Mouse (Mus musculus) stomach, embryonic 15.5 days (tissue): ENCODE measurements around the gene Cdc42ep1. TPM values are rescaled to one million over a fixed set of nuclear protein-coding genes. Genes with fewer than 3 reads are reported as not detected.

ENCODE experiments used
- ATAC-seq: fragments of 200-750 bp; cut with Nextera tagmentation; 2 replicates; pipeline ENCODE4 v1.8.0; 2017; ENCODE audit warnings: low read depth, moderate number of reproducible peaks, moderate TSS enrichment; ENCODE audit not compliant: insufficient read depth, low FRiP score
- H3K27ac ChIP-seq: fragments of 300-500 bp; sonication (generic); 2 replicates; pipeline ENCODE4 v1.5.1; 2015; ENCODE audit warnings: mild to moderate bottlenecking, inconsistent platforms
- H3K27me3 ChIP-seq: fragments of 300-500 bp; sonication (generic); replicated peaks from 2 replicates; pipeline ENCODE4 v1.6.1; 2015; ENCODE audit warnings: inconsistent platforms
- H3K36me3 ChIP-seq: fragments of 300-500 bp; sonication (generic); 2 replicates; pipeline ENCODE4 v1.6.1; 2015; ENCODE audit warnings: inconsistent platforms
- H3K4me1 ChIP-seq: fragments of 300-500 bp; sonication (generic); 2 replicates; pipeline ENCODE4 v1.6.1; 2015; ENCODE audit warnings: inconsistent platforms
- H3K4me2 ChIP-seq: fragments of 300-500 bp; sonication (generic); 2 replicates; pipeline ENCODE4 v1.6.1; 2015; ENCODE audit warnings: mild to moderate bottlenecking, inconsistent platforms
- H3K4me3 ChIP-seq: fragments of 300-500 bp; sonication (generic); replicated peaks from 2 replicates; pipeline ENCODE4 v1.5.1; 2015; ENCODE audit warnings: inconsistent platforms
- H3K9ac ChIP-seq: fragments of 300-500 bp; sonication (generic); 2 replicates; pipeline ENCODE4 v1.6.1; 2015; ENCODE audit warnings: inconsistent platforms
- H3K9me3 ChIP-seq: fragments of 300-500 bp; sonication (generic); 2 replicates; pipeline ENCODE4 v1.6.1; 2016; ENCODE audit warnings: inconsistent platforms
- WGBS: fragments of 180-500 bp; shearing (Covaris S2); methylation state at CpG from one replicate; pipeline ENCODE4 v1.1.7; 2015; 5-methylcytosine and 5-hydroxymethylcytosine counted together
- polyA plus RNA-seq: library from polyadenylated mRNA; unstranded; fragments of >200 nt; fragmentation: Nextera tagmentation; extraction: Ambion mirVana; gene quantifications from 2 replicates; pipeline ENCODE4 v1.2.1, GENCODE M21; 2015

Cdc42ep1 gene
- polyA plus RNA-seq, 1 experiment from 2014 or later: 54.1 TPM

DNA sequence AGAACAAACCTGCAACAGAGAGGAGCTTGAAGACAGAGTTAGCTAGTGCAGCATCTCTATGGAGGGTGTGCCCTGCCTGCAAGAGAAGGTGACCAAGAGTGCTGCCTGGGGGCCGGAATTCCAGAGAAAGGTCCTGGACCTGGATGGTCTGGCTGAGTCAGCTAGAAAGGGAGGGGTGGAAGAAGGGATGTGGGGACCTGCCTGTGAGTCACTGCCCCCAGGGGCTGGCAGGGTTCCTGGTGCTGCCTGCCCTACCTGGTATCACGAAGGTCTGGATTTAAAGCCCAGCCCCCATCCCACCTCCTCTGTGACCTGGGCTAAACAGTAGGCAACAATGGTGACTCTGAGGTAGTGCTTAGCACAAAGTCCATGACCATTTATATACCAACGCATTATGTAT is 35.3 kb upstream of the Cdc42ep1 start:
- no peak overlapping the region for H3K4me2 ChIP-seq
- peaks cover 36% of the 10 kb centered on the region for H3K4me1 ChIP-seq
- no peak for ATAC-seq
- H3K4me3 ChIP-seq: no peak overlapping the region
- no peaks in the 10 kb centered on the region for H3K27me3 ChIP-seq
- H3K9me3 ChIP-seq: no peaks in the 10 kb centered on the region
- H3K9ac ChIP-seq: no peak overlapping the region
- WGBS: 61% methylated on average over 3 of the region's 3 CpGs
- 0 out of 2 replicates have a peak overlapping the region, but pooled peaks have one; percentile 16 for H3K27ac ChIP-seq
- no peaks in the 10 kb centered on the region for H3K36me3 ChIP-seq

DNA sequence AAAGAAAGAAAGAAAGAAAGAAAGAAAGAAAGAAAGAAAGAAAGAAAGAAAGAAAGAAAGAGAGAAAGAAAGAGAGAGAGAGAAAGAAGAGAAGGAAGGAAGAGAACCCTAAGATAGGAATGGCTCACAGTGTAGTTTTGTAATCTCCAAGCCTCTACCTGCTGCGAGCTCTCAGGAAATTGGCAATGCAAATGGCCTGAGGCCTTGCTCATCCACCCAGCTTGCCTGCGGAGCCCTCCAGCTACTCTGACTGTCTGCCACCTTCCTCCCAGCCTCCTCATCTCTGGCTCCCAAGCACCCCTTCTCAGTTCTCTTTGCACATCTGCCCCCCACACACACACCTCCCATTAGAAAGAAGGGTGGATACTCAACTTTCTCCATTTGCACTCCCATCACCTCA is 33.4 kb upstream of the Cdc42ep1 start:
- Histone ChIP-seq H3K4me1 (peaks cover 18% of the 10 kb centered on the region), H3K9me3 (no peaks in the 10 kb centered on the region), H3K36me3 (no peaks in the 10 kb centered on the region), H3K4me3 (no peak overlapping the region), H3K4me2 (no peak overlapping the region), H3K9ac (no peak overlapping the region), H3K27ac (no peak overlapping the region), H3K27me3 (no peaks in the 10 kb centered on the region)
- no peak for ATAC-seq
- WGBS: 86% methylated on average over 2 of the region's 2 CpGs

DNA sequence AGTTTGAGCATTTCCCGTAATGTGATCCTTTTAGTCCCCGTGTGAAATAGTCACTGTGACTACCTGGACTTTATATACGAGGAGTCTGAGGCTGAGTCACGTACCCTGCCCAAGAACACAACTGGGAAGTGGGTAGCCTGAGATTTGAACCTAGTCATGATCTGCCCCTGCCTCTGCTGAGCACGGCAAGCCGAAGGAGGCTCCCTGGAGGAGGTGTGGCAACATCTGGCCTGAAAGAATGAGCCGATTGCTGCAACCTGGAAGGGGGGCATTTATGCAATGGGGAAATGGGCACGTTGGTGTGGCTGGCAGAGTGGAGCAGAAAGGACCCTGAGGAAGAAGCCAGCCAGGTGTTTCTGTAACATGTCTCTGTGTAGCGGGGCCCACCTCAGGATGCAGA is 32.7 kb upstream of the Cdc42ep1 start:
- no peak overlapping the region for H3K9ac ChIP-seq
- no peaks in the 10 kb centered on the region for H3K9me3 ChIP-seq
- no peak overlapping the region for H3K4me3 ChIP-seq
- H3K27me3 ChIP-seq: no peaks in the 10 kb centered on the region
- WGBS: 56% methylated on average over 9 of the region's 9 CpGs
- no peak overlapping the region for H3K4me2 ChIP-seq
- H3K36me3 ChIP-seq: no peaks in the 10 kb centered on the region
- no peak for ATAC-seq
- H3K4me1 ChIP-seq: peaks cover 14% of the 10 kb centered on the region
- H3K27ac ChIP-seq: no peak overlapping the region

GRCm38 (mm10) chr15:78810146-78810545 is 32.3 kb upstream of the Cdc42ep1 start:
- no peak overlapping the region for H3K4me2 ChIP-seq
- ATAC-seq: no peak
- no peaks in the 10 kb centered on the region for H3K27me3 ChIP-seq
- H3K27ac ChIP-seq: no peak overlapping the region
- 51% methylated on average over 9 of the region's 9 CpGs for WGBS
- H3K4me3 ChIP-seq: no peak overlapping the region
- H3K4me1 ChIP-seq: peaks cover 11% of the 10 kb centered on the region; the same call in 1 of the 2 replicates
- no peaks in the 10 kb centered on the region for H3K36me3 ChIP-seq
- no peaks in the 10 kb centered on the region for H3K9me3 ChIP-seq
- H3K9ac ChIP-seq: no peak overlapping the region

DNA sequence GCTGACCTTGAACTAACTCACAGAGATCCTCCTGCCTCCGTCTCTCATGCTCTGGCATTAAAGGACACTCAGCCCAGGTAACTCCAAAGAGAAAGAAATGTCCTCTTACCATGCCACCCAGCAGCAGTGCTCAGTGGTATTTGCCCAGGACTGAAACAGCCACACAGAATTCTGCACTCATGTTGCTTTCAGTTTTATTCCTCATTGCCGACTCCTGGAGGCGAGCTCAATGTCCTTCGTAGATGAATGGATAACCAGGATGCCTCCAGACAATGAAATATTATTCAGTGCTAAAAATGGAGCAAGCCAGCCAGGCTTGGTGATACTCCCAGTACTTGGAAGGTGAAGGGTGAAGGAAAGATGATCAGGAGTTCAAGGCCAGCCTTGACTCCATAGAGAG is 28.8 kb upstream of the Cdc42ep1 start:
- no peak overlapping the region for H3K4me2 ChIP-seq
- no peak for ATAC-seq
- no peak overlapping the region for H3K9ac ChIP-seq
- H3K9me3 ChIP-seq: no peaks in the 10 kb centered on the region
- no peak overlapping the region for H3K27ac ChIP-seq
- H3K4me3 ChIP-seq: no peak overlapping the region
- 79% methylated on average over 4 of the region's 4 CpGs for WGBS
- H3K36me3 ChIP-seq: no peaks in the 10 kb centered on the region
- H3K4me1 ChIP-seq: peaks cover 8% of the 10 kb centered on the region; the same call in 1 of the 2 replicates
- H3K27me3 ChIP-seq: no peaks in the 10 kb centered on the region

DNA sequence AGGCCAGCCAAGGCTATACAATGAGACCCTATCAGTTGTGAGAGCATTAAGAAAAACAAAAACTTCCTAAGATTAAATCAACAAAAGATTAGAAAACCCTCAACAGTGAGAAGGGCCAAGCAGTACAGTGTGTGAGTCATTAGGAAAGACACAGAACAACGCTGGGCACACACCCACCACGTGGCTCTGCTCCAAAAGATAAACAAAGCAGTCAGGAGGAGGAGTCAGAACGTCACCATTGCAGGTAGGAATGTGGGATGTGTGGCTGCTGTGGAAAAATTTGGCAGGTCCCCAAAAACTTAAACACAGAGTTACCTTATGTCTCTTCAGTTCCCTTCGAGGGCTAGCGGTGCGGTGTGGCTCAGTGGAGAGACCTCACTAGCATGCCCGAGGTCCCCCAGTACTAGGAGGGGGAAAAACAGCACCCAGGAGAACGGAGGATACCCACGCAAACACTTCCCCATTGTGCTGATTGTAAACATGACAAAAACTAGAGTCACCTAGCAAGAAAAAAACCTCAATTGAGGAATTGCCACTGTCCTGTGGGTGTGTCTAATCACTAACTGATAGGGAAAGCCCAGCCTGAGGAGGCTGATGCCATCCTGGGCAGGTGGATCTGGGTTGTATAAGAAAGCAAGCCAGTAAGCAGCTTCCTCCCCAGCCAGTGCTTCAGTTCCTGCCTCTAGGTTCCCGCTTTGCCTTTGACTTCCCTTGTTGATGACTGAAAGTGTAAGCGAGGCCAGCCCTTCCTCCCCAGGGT is 26.9 kb upstream of the Cdc42ep1 start:
- Histone ChIP-seq H3K4me3 (no peak overlapping the region), H3K9me3 (no peaks in the 10 kb centered on the region), H3K36me3 (no peaks in the 10 kb centered on the region), H3K4me2 (peak overlapping the region; percentile 1; the same call in 1 of the 2 replicates), H3K27ac (peak overlapping the region; percentile 61), H3K4me1 (peaks cover 8% of the 10 kb centered on the region; the same call in 1 of the 2 replicates), H3K27me3 (no peaks in the 10 kb centered on the region; the same call in 1 of the 2 replicates), H3K9ac (no peak overlapping the region)
- WGBS: 34% methylated on average over 11 of the region's 11 CpGs
- peak; percentile 78; the same call in 1 of the 2 replicates for ATAC-seq

- peaks cover 8% of the 10 kb centered on the region; the same call in 1 of the 2 replicates for H3K4me1 ChIP-seq
- H3K36me3 ChIP-seq: no peaks in the 10 kb centered on the region
- WGBS: 61% methylated on average over 6 of the region's 6 CpGs
- no peaks in the 10 kb centered on the region for H3K9me3 ChIP-seq
- peak overlapping the region; percentile 61 for H3K27ac ChIP-seq
- H3K27me3 ChIP-seq: no peaks in the 10 kb centered on the region; the same call in 1 of the 2 replicates
- no peak overlapping the region for H3K4me3 ChIP-seq
- no peak overlapping the region for H3K4me2 ChIP-seq
- ATAC-seq: 0 out of 2 replicates have a peak, but pooled peaks have one; percentile 4
- no peak overlapping the region for H3K9ac ChIP-seq
Observed at GRCm38 (mm10) chr15:78816074-78816391, 26.4 kb upstream of the Cdc42ep1 start.

DNA sequence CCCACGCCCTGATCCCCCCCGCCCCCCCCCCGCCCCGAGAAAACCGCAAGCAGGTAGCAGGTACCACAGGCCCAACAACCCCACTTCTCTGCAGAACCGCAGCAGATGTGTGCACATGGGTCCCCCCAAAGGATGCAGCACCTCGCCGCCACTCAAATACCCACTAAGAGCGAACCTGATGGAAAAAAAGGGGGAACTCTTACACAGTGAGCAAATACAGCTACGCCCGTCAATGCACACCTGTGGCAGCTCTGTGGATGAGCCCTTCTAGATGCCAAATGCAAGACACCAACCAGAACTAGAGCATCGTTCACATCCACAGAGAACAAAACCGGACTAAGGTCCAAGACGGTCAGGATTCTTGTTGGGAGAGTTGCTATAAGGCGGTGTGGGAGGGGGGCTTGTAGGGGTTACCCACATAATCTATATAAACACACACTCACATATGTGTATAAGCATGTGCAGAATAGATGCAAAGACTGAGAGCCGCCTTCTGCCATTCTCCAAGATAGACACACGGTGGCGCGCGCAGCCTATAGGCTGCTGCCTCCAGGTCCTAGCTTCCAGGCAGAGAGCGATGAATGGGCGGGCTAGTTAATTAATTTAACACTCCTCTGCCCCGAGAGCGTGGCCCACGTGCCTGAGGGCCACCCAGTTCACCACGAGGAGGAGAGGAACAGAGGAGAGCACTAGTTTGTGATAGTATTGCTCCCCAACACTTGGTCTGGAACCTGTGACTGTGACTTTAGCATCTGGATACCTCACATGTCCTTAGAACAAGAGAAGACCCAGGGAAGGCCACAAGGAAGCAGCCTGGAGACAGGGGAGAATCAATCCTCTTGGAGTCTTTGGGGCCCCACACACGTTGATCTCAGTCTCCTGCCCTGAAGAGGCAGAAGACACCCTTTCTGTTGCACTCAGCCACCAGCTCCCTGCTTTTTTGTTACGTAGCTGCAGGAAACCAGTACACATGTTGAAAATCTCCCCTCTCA is 15.9 kb upstream of the Cdc42ep1 start:
- Histone ChIP-seq H3K27me3 (no peaks in the 10 kb centered on the region), H3K4me2 (no peak overlapping the region), H3K9me3 (no peaks in the 10 kb centered on the region), H3K9ac (no peak overlapping the region), H3K4me3 (no peak overlapping the region), H3K4me1 (peaks cover 25% of the 10 kb centered on the region), H3K36me3 (no peaks in the 10 kb centered on the region), H3K27ac (no peak overlapping the region)
- peak; percentile 76 for ATAC-seq
- WGBS: 21% methylated on average over 28 of the region's 28 CpGs

DNA sequence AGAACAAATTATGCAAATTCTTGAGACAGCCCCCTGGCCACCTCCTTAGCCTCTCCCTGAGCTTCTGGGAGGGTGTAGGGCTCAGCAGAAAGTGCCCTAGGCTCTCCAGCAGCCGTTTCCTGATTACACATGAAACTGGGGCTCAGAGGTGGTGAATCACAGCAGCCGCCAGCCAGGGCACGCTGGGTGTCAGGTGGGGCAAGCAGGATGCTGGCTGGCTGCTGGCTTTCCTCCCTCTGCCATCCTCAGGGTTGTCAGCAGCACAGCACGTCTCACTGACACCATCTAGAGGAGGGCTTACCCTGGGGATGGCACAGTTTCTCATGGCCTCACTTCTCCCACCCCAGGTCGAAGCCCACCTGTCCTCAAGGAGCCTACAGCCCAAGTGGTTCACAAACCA is 14.1 kb upstream of the Cdc42ep1 start:
- Histone ChIP-seq H3K27me3 (no peaks in the 10 kb centered on the region), H3K4me3 (no peak overlapping the region), H3K36me3 (no peaks in the 10 kb centered on the region), H3K9ac (no peak overlapping the region), H3K27ac (0 out of 2 replicates have a peak overlapping the region, but pooled peaks have one; percentile 11), H3K4me1 (peaks cover 40% of the 10 kb centered on the region), H3K4me2 (no peak overlapping the region), H3K9me3 (no peaks in the 10 kb centered on the region)
- 27% methylated on average over 5 of the region's 5 CpGs for WGBS
- no peak for ATAC-seq

DNA sequence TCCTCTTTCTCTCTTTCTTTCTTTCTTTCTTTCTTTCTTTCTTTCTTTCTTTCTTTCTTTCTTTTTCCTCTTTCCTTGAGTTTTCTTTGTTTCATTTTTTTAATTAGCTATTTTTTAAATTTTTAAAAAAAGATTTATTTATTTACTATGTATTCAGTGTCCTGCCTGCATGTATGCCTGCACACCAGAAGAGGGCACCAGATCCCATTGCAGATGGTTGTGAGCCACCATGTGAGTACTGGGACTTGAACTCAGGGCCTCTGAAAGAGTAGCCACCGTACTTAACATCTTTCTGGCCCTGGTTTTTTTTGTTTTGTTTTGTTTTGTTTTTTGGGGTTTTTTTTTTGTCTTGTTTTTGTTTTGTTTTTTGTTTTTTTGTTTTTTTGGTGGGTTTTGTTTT is 12.8 kb upstream of the Cdc42ep1 start:
- no peak for ATAC-seq
- Histone ChIP-seq H3K27me3 (no peaks in the 10 kb centered on the region), H3K9ac (no peak overlapping the region), H3K4me2 (no peak overlapping the region), H3K27ac (no peak overlapping the region), H3K36me3 (no peaks in the 10 kb centered on the region), H3K4me3 (no peak overlapping the region), H3K4me1 (peaks cover 50% of the 10 kb centered on the region), H3K9me3 (no peaks in the 10 kb centered on the region)
- WGBS: 91% methylated on average over 1 of the region's 1 CpGs

DNA sequence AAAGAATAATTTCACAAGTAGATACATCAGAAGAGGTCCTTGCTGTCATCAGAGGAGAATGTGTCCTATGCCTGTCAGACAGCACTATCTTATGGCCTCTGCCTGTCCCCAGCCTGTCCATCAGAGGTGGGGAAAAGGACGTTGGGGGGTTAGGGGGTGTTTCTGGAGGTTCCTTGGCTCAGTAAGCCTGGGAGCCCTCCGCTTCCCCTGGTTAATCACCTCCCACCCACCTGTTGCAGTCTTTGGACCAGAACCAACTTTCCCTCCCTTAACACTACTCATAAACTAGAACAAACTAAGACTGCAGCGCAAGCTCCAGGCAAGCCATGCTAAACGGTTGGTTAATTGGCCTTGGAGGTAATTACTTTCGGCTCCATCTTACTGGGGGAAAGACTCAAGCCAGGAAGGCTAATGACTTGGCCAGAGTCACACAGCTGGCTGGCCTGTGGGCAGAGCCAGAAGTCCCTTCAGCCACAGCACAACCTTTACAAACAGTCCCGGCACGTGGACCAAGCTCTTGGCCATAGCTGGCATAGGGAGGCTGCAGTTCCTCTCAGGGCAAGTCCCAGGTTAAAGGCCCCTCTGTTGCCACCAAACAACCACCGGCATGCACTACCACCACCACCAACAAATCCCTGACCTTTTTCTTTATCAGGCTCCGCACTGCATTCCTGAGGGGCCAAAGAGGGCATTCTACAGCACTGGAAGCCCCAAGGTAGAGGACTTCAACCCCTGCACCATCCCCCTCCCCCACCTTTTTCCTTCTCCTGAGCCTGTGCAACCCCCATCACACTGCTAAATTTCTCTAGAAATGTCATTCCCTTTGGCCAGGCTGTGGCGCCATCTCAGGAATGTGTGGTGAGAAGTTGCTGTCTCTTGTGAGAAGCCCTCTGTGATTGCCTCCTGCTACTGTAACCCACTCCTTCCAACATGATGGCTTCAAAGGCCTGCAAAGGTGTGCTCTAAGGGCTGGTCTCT is 11.4 kb upstream of the Cdc42ep1 start:
- Histone ChIP-seq H3K9me3 (no peaks in the 10 kb centered on the region), H3K4me1 (peaks cover 63% of the 10 kb centered on the region), H3K4me2 (no peak overlapping the region; the same call in 1 of the 2 replicates), H3K9ac (no peak overlapping the region), H3K27me3 (no peaks in the 10 kb centered on the region), H3K4me3 (no peak overlapping the region), H3K27ac (peak overlapping the region; percentile 87), H3K36me3 (no peaks in the 10 kb centered on the region)
- no peak for ATAC-seq
- WGBS: 54% methylated on average over 10 of the region's 10 CpGs
